Mouse (Mus musculus) ES-E14 (cell line): ENCODE results near the gene Pygo1. TPM values are rescaled to one million over a fixed set of nuclear protein-coding genes. Genes with fewer than 3 reads are reported as not detected.

ENCODE experiments used
- DNase-seq: peaks from one replicate; pipeline ENCODE4 v3.0.0-alpha.2; 2013; ENCODE audit warnings: low read depth, low spot score
- H3K27ac ChIP-seq: 2 replicates; pipeline ENCODE4 v1.5.1; 2012; ENCODE audit warnings: low read depth, mild to moderate bottlenecking, low read length, moderate library complexity, mixed read lengths; ENCODE audit not compliant: poor library complexity, insufficient read depth, severe bottlenecking
- H3K36me3 ChIP-seq: 2 replicates; pipeline ENCODE4 v1.6.1; 2012; ENCODE audit warnings: mild to moderate bottlenecking, low read length, moderate library complexity, mixed read lengths; ENCODE audit not compliant: control insufficient read depth, poor library complexity, insufficient read depth, severe bottlenecking
- H3K4me1 ChIP-seq, 2 experiments: fragments of 150-350 bp in 1 of 2; sonication (generic) in 1 of 2; 2 replicates each; pipeline ENCODE4 v1.6.1; 2012; ENCODE audit warnings: low read length in 2 of 2, mild to moderate bottlenecking in 1 of 2, mixed read lengths in 1 of 2; ENCODE audit not compliant: control insufficient read depth in 2 of 2, insufficient read depth in 2 of 2, poor library complexity in 1 of 2
- H3K4me3 ChIP-seq, 2 experiments: fragments of 150-350 bp in 1 of 2; sonication (generic) in 1 of 2; 2 replicates each; pipeline ENCODE4 v1.5.1; 2012; ENCODE audit warnings: low read length in 2 of 2, low read depth in 1 of 2, mild to moderate bottlenecking in 1 of 2, mixed read lengths in 1 of 2; ENCODE audit not compliant: insufficient read depth in 1 of 2, poor library complexity in 1 of 2, severe bottlenecking in 1 of 2
- H3K9ac ChIP-seq: 2 replicates; pipeline ENCODE4 v1.6.1; 2012; ENCODE audit warnings: low read depth, mild to moderate bottlenecking, low read length, mixed read lengths; ENCODE audit not compliant: poor library complexity, insufficient read depth, severe bottlenecking
- H3K9me3 ChIP-seq: fragments of 150-350 bp; sonication (generic); 2 replicates; pipeline ENCODE4 v1.6.1; 2012; ENCODE audit warnings: low read depth, mild to moderate bottlenecking, low read length; ENCODE audit not compliant: control insufficient read depth, insufficient read depth
- CHD2 ChIP-seq: IDR thresholded peaks from 2 replicates; pipeline ENCODE4 v1.6.1; 2014; ENCODE audit warnings: mild to moderate bottlenecking, low read depth, low read length, inconsistent platforms
- HCFC1 ChIP-seq: IDR thresholded peaks from 2 replicates; pipeline ENCODE4 v1.6.1; 2012; ENCODE audit warnings: low read length, inconsistent platforms, borderline replicate concordance; ENCODE audit not compliant: insufficient read depth
- MAFK ChIP-seq: IDR thresholded peaks from 2 replicates; pipeline ENCODE4 v1.6.1; 2014; ENCODE audit warnings: mild to moderate bottlenecking, low read depth, low read length, inconsistent platforms; ENCODE audit not compliant: insufficient read depth
- ZC3H11A ChIP-seq: IDR thresholded peaks from 2 replicates; pipeline ENCODE4 v1.6.1; 2012; ENCODE audit warnings: low read depth, mild to moderate bottlenecking, inconsistent platforms, low read length, borderline replicate concordance
- ZNF384 ChIP-seq: IDR thresholded peaks from 2 replicates; pipeline ENCODE4 v1.6.1; 2012; ENCODE audit warnings: low read depth, low read length, inconsistent platforms
- in situ Hi-C, 2 experiments: fragments of 600-800 bp; cut with MboI; formaldehyde crosslinking; loops; one replicate each; pipeline ENCODE4 v1.15.1; 2025; ENCODE audit warnings: low sequenced_read_pairs in 2 of 2, inconsistent platforms in 1 of 2; ENCODE audit not compliant: unreplicated experiment in 2 of 2
- total RNA-seq: library from RNA; depleted of rRNA; stranded (reverse); fragments of 300-350 nt; gene quantifications from 2 replicates; pipeline ENCODE4 v1.2.3, GENCODE M21; 2012

Pygo1 gene
- total RNA-seq, 1 experiment, result 0.58 TPM

- no peak overlapping the region for H3K27ac ChIP-seq
- no peaks in the 10 kb centered on the region for H3K36me3 ChIP-seq
- H3K9me3 ChIP-seq, result no peaks in the 10 kb centered on the region
- no peak for DNase-seq
- no peak overlapping the region for H3K4me3 ChIP-seq
- TF ChIP-seq ZNF384 (no peak), MAFK (no peak), HCFC1 (no peak), CHD2 (no peak), ZC3H11A (no peak)
- in situ Hi-C loops, result no loop called here
- peaks cover 0 to 2% of the 10 kb centered on the region in 2 experiments; a peak in 1 of 4 replicates for H3K4me1 ChIP-seq
- H3K9ac ChIP-seq, result no peak overlapping the region
Measured at GRCm38 (mm10) chr9:72972984-72973383, 47.5 kb downstream of the Pygo1 start.

DNA sequence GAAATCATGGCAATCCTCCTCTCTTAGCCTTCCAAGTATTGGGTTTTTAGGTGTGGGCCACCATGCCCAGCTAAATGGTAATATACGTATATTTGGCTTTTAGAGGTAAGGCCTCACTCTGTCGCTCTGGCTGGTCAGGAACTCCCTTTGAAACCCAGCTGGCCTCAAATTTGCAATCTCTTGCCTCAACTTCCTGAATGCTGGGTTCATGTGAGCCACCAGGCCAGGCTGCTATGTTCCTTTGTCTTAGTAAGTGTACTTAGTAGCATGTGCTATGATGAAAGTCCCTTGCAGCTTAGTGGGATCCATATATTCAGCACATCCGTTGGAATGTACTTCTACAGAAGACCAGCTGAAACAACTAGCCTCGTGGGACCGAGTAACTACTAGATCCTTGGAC, 49.3 kb downstream of the Pygo1 start:
- no peak overlapping the region for H3K27ac ChIP-seq

DNA sequence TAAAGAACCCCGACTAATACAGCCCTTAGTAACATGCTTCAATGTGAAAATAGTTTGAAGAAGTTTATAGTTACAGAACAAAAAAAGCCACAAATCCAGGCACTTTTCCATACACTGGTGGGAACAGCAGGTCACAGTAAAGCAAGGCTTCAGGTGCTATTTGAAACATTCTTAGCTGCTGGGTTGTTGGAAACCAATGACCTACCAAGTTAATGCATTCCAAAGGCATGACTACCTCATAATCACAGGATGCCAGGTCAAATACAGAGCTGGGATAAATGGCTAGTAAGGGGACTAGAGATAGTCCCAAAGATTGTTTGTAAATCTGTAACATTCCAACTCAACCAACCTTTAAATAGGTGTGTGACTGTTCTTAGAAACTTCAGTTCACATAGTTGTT, 49.8 kb downstream of the Pygo1 start:
- Histone ChIP-seq H3K9me3 (no peaks in the 10 kb centered on the region), H3K4me1 (no peaks in the 10 kb centered on the region), H3K36me3 (no peaks in the 10 kb centered on the region), H3K9ac (no peak overlapping the region), H3K27ac (no peak overlapping the region), H3K4me3 (no peak overlapping the region)
- no peak for DNase-seq
- in situ Hi-C loops, result no loop called here
- no peak for TF ChIP-seq HCFC1
- no peak for TF ChIP-seq CHD2
- no peak for TF ChIP-seq ZNF384
- no peak for TF ChIP-seq ZC3H11A
- no peak for TF ChIP-seq MAFK

More for the DNA sequence above, 49.3 kb downstream of the Pygo1 start:
- in situ Hi-C loops, result no loop called here
- Histone ChIP-seq H3K36me3 (no peaks in the 10 kb centered on the region), H3K9ac (no peak overlapping the region), H3K9me3 (no peaks in the 10 kb centered on the region), H3K4me3 (no peak overlapping the region), H3K4me1 (peaks cover 0 to 2% of the 10 kb centered on the region in 2 experiments; a peak in 1 of 4 replicates)
- no peak for DNase-seq
- no peak for TF ChIP-seq HCFC1
- TF ChIP-seq ZC3H11A, result no peak
- TF ChIP-seq CHD2, result no peak
- no peak for TF ChIP-seq MAFK
- no peak for TF ChIP-seq ZNF384

- Histone ChIP-seq H3K4me3 (no peak overlapping the region), H3K36me3 (no peaks in the 10 kb centered on the region), H3K9ac (no peak overlapping the region), H3K27ac (no peak overlapping the region), H3K4me1 (peaks cover 0 to 2% of the 10 kb centered on the region in 2 experiments; a peak in 2 of 4 replicates), H3K9me3 (no peaks in the 10 kb centered on the region)
- no peak for TF ChIP-seq ZNF384
- no peak for TF ChIP-seq MAFK
- TF ChIP-seq HCFC1, result no peak
- no peak for TF ChIP-seq CHD2
- no peak for TF ChIP-seq ZC3H11A
- in situ Hi-C loops, result no loop called here
- DNase-seq, result no peak
Measured at GRCm38 (mm10) chr9:72983066-72983465, 57.6 kb downstream of the Pygo1 start.
